Mouse (Mus musculus) heart, embryonic 15.5 days (tissue): ENCODE measurements around the gene Rxra. TPM values are rescaled to one million over a fixed set of nuclear protein-coding genes. Genes with fewer than 3 reads are reported as not detected.

ENCODE experiments used
- ATAC-seq: fragments of 200-750 bp; cut with Nextera tagmentation; replicated peaks from 2 replicates; pipeline ENCODE4 v1.8.0; 2017; ENCODE audit warnings: low read depth, moderate TSS enrichment; ENCODE audit not compliant: insufficient number of reproducible peaks, insufficient read depth, low FRiP score
- H3K27ac ChIP-seq: fragments of 300-500 bp; sonication (generic); 2 replicates; pipeline ENCODE4 v1.5.1; 2015; ENCODE audit warnings: mild to moderate bottlenecking, inconsistent platforms
- H3K27me3 ChIP-seq: fragments of 300-500 bp; sonication (generic); 2 replicates; pipeline ENCODE4 v1.6.1; 2015; ENCODE audit warnings: inconsistent platforms
- H3K36me3 ChIP-seq: fragments of 300-500 bp; sonication (generic); 2 replicates; pipeline ENCODE4 v1.6.1; 2015; ENCODE audit warnings: mild to moderate bottlenecking, inconsistent platforms
- H3K4me1 ChIP-seq: fragments of 300-500 bp; sonication (generic); replicated peaks from 2 replicates; pipeline ENCODE4 v1.6.1; 2015; ENCODE audit warnings: inconsistent platforms
- H3K4me2 ChIP-seq: fragments of 300-500 bp; sonication (generic); 2 replicates; pipeline ENCODE4 v1.6.1; 2015; ENCODE audit warnings: inconsistent platforms, mild to moderate bottlenecking, moderate library complexity
- H3K4me3 ChIP-seq: fragments of 300-500 bp; sonication (generic); 2 replicates; pipeline ENCODE4 v1.5.1; 2015; ENCODE audit warnings: mild to moderate bottlenecking, inconsistent platforms
- H3K9ac ChIP-seq: fragments of 300-500 bp; sonication (generic); 2 replicates; pipeline ENCODE4 v1.6.1; 2015; ENCODE audit warnings: mild to moderate bottlenecking, inconsistent platforms
- H3K9me3 ChIP-seq: fragments of 300-500 bp; sonication (generic); replicated peaks from 2 replicates; pipeline ENCODE4 v1.6.1; 2016; ENCODE audit warnings: inconsistent platforms
- whole genome bisulfite sequencing: fragments of 180-500 bp; shearing (Covaris S2); methylation state at CpG from one replicate; pipeline ENCODE4 v1.1.7; 2015; ENCODE audit warnings: mixed read lengths; 5-methylcytosine and 5-hydroxymethylcytosine counted together
- polyA plus RNA-seq: library from polyadenylated mRNA; unstranded; fragments of >200 nt; fragmentation: Nextera tagmentation; extraction: Ambion mirVana; gene quantifications from 2 replicates; pipeline ENCODE4 v1.2.1, GENCODE M21; 2015

Gene Rxra
- polyA plus RNA-seq, 1 experiment from 2014 or later = 6.6 TPM

DNA sequence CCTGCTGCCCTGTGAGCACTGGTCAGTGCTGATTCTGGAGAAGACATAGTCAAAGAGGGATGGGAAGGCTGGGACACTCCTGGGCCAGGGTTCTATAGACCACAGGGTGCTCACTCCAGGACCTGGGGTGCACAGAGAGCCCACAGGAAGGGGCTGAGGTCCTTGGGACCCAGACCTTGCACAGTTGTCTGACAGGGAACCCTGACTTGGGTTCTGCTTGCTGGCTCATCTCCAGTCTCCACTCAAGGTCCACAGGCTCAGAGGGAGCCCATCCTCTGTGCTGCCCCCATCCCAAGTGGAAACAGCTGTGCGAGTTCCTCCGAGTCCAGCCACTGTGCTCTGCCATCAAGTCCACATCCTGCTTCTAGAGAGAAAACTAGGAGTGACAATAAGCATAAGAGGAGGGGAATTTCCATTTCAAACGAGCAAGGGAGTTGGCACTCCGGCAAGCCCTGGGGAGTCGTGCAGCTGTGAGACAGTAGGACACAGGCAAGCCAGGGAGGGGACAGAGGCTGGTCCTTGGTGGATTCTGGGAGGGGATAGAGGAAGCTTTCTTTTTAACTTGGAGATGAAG is 31.6 kb upstream of the Rxra start:
- peak overlapping the region; percentile 57 for H3K27ac ChIP-seq
- H3K9ac ChIP-seq = no peak overlapping the region

DNA sequence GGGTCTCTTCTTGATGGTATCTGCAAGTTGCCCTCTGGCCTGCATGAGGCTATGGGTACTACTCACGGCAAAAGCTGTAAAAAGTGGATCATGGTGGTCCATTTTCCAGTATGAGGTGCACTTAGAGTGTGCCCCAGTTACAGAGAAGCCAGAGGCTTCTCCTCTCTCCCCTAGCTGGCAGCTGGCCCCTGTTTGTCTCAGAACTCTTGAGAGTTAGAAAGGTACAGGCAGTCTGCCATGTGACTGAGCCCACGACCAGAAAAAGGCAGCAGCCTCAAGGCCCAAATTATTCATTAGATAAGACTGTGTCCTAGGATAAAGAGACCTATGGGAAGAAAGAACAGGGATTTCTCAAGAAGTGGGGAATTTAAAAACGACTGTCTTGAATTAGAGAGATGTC is 30.8 kb upstream of the Rxra start:
- Histone ChIP-seq H3K4me2 (no peak overlapping the region), H3K27ac (peak overlapping the region; percentile 57), H3K4me1 (peaks cover 27% of the 10 kb centered on the region), H3K27me3 (0 out of 2 replicates have a peak, but pooled peaks cover 3% of the 10 kb centered on the region), H3K9me3 (no peaks in the 10 kb centered on the region), H3K4me3 (no peak overlapping the region), H3K36me3 (no peaks in the 10 kb centered on the region), H3K9ac (no peak overlapping the region)
- WGBS = 37% methylated on average over 3 of the region's 3 CpGs
- ATAC-seq = no peak

More for the DNA sequence above, 31.6 kb upstream of the Rxra start:
- 23% methylated on average over 5 of the region's 5 CpGs for WGBS
- Histone ChIP-seq H3K4me2 (no peak overlapping the region), H3K4me3 (no peak overlapping the region), H3K9me3 (no peaks in the 10 kb centered on the region), H3K4me1 (peaks cover 25% of the 10 kb centered on the region), H3K27me3 (0 out of 2 replicates have a peak, but pooled peaks cover 3% of the 10 kb centered on the region), H3K36me3 (no peaks in the 10 kb centered on the region)
- no peak; the same call in 1 of the 2 replicates for ATAC-seq

DNA sequence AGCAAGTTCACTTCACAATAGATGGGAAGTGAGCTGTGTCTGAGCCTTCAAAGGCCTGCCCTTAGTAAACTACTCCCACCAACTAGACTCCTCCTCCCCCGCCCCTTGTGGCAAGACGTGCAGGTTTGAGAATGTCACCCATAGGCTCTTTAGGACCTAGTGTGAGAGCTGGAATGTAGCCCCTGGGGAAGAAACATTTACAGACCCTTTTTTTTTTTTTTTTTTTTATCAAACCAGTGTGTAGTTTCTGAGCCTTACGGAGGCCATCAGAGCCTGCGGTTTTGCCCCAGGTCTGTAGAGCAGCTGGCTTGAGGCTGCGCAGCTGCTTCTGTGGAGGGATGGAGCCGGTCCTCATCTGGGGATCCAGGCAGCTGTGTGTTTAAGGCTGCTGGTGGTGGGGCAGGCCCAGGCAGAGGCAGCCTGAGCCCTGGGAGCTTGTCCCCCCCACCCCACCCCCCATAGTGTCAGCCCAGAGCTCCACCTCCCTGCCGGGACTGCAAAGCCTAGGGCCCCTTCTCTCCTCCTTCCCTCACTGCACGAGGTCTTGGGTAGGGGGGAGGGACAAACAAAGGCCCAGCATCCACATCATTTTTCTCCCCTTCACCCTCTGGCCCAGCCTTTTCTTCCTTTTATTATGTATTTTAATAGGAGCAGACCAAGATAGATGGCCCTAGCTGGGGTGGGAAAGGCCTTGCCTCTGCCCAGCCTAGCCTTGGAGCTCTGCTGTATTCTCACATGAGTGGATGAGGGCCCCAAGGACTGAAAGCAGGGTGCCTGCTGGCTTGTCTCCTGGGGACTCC is 26.2 kb upstream of the Rxra start:
- Histone ChIP-seq H3K9ac (no peak overlapping the region), H3K27ac (no peak overlapping the region), H3K4me3 (no peak overlapping the region), H3K9me3 (no peaks in the 10 kb centered on the region), H3K27me3 (no peaks in the 10 kb centered on the region; the same call in 1 of the 2 replicates), H3K4me2 (no peak overlapping the region), H3K36me3 (no peaks in the 10 kb centered on the region), H3K4me1 (peaks cover 20% of the 10 kb centered on the region)
- 49% methylated on average over 8 of the region's 8 CpGs for WGBS
- no peak for ATAC-seq

DNA sequence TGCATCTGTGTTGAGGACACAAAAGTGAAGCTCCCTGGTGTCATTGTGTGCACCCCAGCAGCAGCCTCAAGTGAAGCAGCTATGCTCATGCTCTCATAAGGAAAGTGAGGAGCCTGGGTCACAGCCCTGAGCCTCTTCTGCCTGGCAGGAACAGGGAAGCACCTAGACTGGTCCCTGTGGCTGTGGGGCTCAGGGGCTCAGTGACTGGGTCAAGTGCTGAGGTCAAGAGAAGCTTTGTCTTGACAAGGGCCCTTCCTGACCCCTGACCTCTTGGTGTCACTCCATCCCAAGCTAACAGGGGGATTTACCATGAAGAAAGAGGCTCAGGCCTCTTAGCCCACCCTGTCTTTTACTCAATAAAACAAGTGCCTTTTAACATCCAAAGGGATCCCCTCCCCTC is 25.2 kb upstream of the Rxra start:
- ATAC-seq = no peak
- peaks cover 11% of the 10 kb centered on the region for H3K4me1 ChIP-seq
- H3K27ac ChIP-seq = no peak overlapping the region
- no peak overlapping the region for H3K9ac ChIP-seq
- no peak overlapping the region for H3K4me2 ChIP-seq
- H3K27me3 ChIP-seq = no peaks in the 10 kb centered on the region; the same call in 1 of the 2 replicates
- H3K4me3 ChIP-seq = no peak overlapping the region
- no peaks in the 10 kb centered on the region for H3K9me3 ChIP-seq
- H3K36me3 ChIP-seq = no peaks in the 10 kb centered on the region

DNA sequence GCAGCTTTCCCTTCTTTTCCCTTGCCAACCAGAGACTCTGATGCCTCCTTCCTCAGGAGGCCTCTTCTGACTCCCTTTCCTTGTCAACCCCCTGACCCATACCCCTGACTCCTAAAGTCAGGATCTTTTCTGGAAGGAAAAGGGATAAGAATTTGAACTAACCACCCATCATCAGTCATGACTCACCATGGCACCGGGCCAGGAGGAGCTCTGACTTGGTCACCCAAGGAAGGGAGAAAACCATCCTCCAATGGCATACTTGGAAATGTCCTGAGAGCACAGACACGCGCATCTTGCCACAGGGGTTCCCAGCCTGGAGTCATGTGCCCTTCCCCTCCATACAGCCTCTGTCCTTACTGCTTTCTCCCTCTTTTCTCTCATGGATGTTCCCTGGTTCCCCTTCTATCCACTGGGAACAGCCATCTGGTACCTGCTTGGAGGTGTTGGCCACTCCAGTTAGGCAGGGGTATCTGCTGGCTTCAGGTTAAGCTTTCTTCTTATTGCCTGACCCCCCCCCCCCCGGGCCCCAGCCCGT is 22.7 kb upstream of the Rxra start:
- H3K9me3 ChIP-seq = no peaks in the 10 kb centered on the region
- H3K9ac ChIP-seq = no peak overlapping the region
- H3K4me2 ChIP-seq = no peak overlapping the region
- H3K27ac ChIP-seq = no peak overlapping the region
- H3K27me3 ChIP-seq = no peaks in the 10 kb centered on the region; the same call in 1 of the 2 replicates
- peaks cover 10% of the 10 kb centered on the region; the same call in 1 of the 2 replicates for H3K4me1 ChIP-seq
- no peaks in the 10 kb centered on the region for H3K36me3 ChIP-seq
- WGBS = 66% methylated on average over 5 of the region's 5 CpGs
- no peak overlapping the region for H3K4me3 ChIP-seq
- no peak for ATAC-seq

DNA sequence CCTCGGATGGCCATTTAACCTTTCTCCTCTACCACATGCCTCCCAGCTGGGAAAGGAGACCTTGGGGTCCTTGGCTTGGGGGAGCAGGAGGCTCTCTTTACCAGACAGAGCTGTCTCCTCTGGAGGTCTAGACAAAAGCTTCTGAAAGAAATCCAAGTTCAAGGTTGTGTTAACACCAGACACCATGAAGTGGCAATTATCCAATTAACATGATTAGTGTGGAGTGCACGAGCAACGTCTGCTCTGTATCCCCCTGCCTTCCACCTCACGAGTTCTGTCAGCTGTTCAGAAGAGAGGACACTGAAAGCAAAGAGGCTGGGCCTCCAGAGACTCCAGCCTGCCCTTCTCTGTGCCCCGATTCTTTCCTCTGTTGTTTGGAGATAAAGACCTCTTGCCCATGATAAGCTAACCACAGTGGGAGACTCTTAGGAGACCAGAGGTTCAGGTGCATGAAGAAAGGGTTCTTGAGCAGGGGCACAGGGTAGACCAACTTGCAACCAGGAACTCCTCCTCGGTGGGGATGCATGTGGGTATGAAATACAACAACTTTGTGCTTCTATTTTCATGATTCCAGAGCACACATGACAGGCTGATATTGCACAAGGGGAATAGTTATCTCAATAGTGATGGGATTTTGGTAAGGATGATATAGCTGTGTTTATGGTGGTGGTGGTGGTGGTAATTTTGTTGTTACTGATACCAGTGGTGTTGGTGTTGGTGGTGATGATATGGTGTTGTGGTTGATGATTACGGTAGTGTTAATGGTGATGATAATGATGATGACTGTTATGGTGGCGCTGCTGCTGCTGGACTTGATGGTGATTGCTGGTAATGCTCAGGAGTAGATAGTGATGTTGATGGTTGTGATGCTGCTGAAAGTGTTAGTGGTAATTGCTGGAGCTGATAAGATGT is 21.7 kb upstream of the Rxra start:
- Histone ChIP-seq H3K27me3 (no peaks in the 10 kb centered on the region; the same call in 1 of the 2 replicates), H3K27ac (no peak overlapping the region), H3K9ac (no peak overlapping the region), H3K36me3 (no peaks in the 10 kb centered on the region), H3K9me3 (no peaks in the 10 kb centered on the region), H3K4me3 (no peak overlapping the region), H3K4me1 (peaks cover 10% of the 10 kb centered on the region; the same call in 1 of the 2 replicates), H3K4me2 (no peak overlapping the region)
- no peak for ATAC-seq
- WGBS = 63% methylated on average over 8 of the region's 8 CpGs

DNA sequence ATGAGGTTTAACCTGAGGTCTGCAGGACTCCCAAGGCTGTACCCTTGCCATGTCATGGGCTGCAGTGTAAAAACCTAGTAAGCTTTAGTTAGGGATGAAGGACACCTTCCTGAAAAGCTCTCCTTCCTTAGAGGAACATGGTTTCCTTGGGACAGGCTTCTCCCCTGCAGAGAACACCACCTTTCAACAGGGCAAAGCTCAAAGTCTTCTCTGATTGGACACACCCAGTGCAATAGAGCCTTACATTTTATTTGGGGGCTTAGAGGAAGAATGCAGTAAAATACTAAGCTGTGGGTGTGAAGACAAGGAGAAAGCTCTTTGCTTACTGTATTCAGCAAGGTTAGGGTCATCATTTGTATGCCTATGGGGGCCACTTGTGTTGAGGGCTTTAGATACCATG is 19.7 kb upstream of the Rxra start:
- Histone ChIP-seq H3K4me1 (peaks cover 6% of the 10 kb centered on the region; the same call in 1 of the 2 replicates), H3K27ac (no peak overlapping the region), H3K9ac (no peak overlapping the region), H3K9me3 (0 out of 2 replicates have a peak, but pooled peaks cover 3% of the 10 kb centered on the region), H3K36me3 (no peaks in the 10 kb centered on the region), H3K4me3 (no peak overlapping the region), H3K27me3 (no peaks in the 10 kb centered on the region; the same call in 1 of the 2 replicates), H3K4me2 (no peak overlapping the region)
- ATAC-seq = no peak

DNA sequence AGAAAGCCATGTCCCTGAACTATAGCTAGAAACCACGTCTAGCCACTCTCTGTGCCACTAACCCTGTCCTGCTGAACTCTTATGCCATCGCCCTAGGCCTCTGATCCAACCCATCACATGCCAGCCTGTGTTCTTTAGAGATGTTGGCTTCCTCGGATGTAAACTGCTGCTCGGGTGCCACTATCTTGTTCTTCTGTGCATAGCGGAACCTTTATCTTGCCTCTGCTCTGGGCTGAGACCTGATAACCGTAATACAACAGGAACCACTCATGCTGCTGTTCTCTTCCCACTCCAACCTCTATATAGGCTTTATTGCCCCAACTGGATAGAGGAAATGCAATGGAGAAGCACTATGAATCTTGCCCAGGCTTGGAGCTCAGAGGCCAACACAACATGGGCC is 11.0 kb upstream of the Rxra start:
- Histone ChIP-seq H3K36me3 (no peaks in the 10 kb centered on the region), H3K27me3 (peaks cover 3% of the 10 kb centered on the region; the same call in 1 of the 2 replicates), H3K9ac (no peak overlapping the region), H3K27ac (no peak overlapping the region), H3K9me3 (0 out of 2 replicates have a peak, but pooled peaks cover 2% of the 10 kb centered on the region), H3K4me3 (no peak overlapping the region), H3K4me2 (no peak overlapping the region), H3K4me1 (peaks cover 2% of the 10 kb centered on the region; the same call in 1 of the 2 replicates)
- 45% methylated on average over 6 of the region's 6 CpGs for WGBS
- no peak for ATAC-seq

DNA sequence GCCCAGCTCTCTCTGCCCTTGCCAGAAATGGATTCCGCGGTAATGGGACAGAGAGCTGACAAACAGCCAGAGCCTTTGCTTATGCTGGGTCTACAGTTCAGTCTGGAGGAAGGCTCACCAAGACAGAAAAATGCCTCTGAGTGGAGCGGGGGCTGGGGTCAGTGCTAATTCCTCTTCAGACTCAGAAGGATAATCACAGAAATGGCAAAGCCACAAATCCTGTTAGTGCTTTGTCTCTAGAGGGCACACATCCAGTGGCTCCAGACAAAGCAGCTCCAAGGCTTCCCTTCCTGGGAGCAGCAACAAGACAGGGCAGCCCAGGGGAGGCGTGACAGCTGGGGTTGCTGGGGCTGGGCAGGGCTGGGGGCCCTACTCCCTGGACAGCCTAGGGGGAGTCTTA is 9.5 kb upstream of the Rxra start:
- H3K4me1 ChIP-seq = peaks cover 11% of the 10 kb centered on the region
- H3K4me3 ChIP-seq = no peak overlapping the region
- H3K9me3 ChIP-seq = no peaks in the 10 kb centered on the region
- 61% methylated on average over 4 of the region's 4 CpGs for WGBS
- no peak for ATAC-seq
- H3K4me2 ChIP-seq = no peak overlapping the region
- H3K27me3 ChIP-seq = peaks cover 3% of the 10 kb centered on the region; the same call in 1 of the 2 replicates
- no peak overlapping the region for H3K27ac ChIP-seq
- no peak overlapping the region for H3K9ac ChIP-seq
- no peaks in the 10 kb centered on the region for H3K36me3 ChIP-seq

DNA sequence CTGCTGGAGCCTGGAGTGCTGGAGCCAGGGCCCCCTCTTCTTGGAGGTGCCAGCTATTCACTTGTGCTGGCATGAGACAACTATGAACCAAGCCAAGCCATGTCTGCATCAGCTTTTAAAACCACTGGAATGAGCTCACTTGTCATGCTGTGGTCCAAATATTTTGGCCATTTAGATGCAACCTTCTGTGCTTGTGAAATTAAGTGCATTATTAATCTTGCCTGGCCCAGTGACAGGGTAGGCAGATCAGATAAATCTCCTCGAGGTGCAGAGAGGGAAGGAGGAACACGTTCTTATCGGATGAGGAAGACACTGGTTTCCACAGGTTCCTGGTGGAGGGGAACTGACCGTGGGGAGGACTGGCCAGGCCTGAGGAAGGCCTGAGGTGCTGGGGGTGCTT is 8.6 kb upstream of the Rxra start:
- Histone ChIP-seq H3K4me3 (no peak overlapping the region), H3K9ac (no peak overlapping the region), H3K4me1 (peaks cover 21% of the 10 kb centered on the region), H3K4me2 (no peak overlapping the region), H3K27ac (no peak overlapping the region), H3K9me3 (no peaks in the 10 kb centered on the region), H3K36me3 (no peaks in the 10 kb centered on the region), H3K27me3 (peaks cover 3% of the 10 kb centered on the region; the same call in 1 of the 2 replicates)
- WGBS = 57% methylated on average over 4 of the region's 4 CpGs
- no peak for ATAC-seq

DNA sequence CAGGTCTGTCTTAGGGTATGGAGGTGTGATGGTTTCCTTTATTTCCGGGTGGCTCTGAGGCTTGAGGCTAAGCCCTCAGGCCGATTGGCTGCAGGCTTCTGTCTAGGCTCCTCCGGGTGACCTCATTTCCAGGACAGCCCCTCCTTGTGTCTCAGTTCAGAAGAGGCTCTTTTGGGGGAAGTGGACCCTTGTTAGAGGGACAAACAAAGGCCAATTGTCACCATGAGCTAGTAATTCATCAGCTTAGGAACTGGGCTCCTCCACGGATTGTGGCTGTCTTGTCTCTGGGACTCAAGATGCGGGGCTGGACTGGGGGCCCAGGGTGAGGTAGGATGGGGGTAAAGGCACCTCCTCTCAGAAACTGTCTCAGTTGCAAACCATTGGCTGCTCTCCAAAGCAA is 5.5 kb upstream of the Rxra start:
- 55% methylated on average over 5 of the region's 5 CpGs for WGBS
- peaks cover 6% of the 10 kb centered on the region; the same call in 1 of the 2 replicates for H3K27me3 ChIP-seq
- no peaks in the 10 kb centered on the region for H3K36me3 ChIP-seq
- H3K27ac ChIP-seq = no peak overlapping the region
- H3K4me2 ChIP-seq = no peak overlapping the region
- no peaks in the 10 kb centered on the region for H3K9me3 ChIP-seq
- peaks cover 24% of the 10 kb centered on the region for H3K4me1 ChIP-seq
- no peak overlapping the region for H3K4me3 ChIP-seq
- H3K9ac ChIP-seq = no peak overlapping the region
- ATAC-seq = no peak
